Mouse (Mus musculus): Measurements from ENCODE around the gene Zc2hc1b.

Zc2hc1b gene

DNA sequence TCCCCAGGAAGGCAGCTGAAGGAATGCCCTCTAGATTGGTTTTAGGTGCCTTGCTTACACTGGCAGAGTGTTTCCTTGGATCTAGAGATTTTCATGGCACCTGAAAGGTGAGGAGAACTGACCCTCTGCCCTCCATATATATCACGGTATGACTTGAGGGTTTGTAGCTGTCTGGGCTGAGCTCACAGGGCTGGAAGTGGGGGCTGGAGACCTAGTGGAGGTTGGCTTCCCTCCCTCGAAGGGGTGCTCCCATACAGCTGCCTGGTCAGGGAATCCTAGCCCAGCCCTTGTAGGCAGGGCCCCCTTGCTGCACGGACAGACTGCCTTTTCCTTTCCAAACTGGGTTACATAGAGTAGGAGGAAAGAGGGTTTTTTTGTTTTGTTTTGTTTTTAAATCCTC is 65.0 kb downstream of the Zc2hc1b start:
- DNase-seq = no peak

DNA sequence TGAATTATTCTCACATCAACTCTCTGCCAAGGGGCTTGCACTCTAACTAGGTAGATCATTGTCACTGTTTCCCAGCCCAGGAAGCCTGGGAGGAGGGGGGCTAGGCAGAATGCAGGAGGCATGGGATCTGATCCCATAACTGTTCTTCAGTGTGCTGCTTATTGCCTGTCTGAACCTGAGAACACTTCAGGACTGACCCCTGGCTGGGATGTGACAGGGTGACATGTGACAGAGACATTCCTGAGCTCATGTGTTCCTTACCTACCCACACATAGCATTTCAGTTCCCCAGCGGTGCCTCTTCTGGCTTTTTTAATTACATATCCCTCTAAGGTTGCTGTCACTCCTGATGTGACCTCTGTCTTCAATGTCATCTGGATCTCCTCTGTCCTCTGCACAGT is 68.0 kb downstream of the Zc2hc1b start:
- no peak for DNase-seq

DNA sequence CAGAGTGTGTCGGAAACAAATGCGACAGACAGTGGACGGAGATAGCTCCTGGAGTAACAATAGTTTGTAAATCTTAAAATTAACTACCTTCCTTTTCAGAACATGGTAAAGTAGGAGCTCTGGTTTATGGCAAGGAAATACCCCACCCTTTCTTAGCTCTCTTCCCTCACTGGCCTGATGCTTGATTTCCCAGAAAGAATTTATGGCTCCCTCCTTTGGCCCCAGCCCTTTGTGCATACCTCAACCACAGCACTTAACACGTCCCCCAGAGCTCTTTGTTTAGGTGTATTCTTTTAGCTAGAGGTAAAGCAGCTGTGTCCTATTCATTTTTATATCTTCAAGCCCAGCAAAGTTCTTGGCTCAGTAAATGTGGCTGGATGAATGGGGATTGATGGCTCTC is 69.0 kb downstream of the Zc2hc1b start:
- DNase-seq = no peak

DNA sequence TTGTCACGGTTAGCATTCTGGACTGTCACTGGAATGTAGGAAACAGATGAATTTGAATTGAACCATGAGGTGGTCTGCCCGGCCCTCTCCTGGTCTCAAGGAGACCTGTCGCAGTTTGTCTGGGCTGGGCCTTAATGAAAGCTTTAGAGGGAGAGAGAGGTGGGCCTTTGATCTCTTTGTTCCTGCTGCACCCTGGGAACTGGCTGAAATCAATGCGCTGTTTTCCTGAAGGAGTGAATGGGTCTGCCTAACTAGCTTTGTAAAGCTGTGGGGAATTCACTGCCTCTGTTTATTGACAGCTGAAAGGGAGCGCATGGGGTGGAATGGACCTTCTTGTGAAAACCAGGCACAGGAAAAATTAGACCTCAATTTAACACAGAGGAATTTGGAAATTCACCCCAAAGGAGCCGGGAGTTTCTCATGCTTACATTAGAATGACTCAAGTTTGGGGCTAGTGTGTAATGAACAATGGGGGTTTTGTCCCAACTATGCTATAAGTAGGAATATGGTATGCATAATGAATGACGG is 69.7 kb downstream of the Zc2hc1b start:
- DNase-seq = no peak

DNA sequence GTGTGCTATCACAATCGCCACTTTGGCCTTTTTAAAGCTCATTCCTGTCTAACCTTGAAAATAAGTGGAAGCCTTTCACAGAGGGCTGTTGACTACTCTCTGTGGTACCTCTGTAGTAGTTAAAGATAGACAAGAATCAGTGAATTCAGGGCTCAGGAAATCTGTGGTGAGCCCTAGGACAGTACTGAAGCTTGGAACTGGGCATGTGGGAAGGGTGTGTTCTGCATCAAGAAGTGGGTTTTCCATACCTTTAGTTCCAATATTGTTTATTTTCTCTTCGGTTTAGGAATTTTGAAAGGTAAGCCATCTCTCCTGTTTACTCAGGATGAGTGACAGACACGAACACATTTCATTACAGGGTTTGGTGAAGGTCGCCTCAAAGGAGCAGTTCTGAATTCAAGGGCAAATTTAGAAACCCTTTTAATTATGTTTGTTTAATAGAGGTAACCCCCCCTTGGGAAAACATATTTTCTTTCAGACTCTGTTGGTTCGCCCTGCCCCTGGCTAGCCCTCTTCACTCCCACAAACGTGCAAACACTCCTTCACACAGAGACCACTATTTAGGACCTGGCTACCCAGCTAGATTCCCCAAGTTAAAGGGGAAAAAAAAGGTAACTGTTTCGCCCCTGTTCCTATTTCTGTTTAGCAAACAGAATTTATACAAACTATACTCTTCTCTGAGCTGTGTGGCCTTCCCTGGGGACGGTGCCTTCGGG is 70.8 kb downstream of the Zc2hc1b start:
- DNase-seq = no peak

DNA sequence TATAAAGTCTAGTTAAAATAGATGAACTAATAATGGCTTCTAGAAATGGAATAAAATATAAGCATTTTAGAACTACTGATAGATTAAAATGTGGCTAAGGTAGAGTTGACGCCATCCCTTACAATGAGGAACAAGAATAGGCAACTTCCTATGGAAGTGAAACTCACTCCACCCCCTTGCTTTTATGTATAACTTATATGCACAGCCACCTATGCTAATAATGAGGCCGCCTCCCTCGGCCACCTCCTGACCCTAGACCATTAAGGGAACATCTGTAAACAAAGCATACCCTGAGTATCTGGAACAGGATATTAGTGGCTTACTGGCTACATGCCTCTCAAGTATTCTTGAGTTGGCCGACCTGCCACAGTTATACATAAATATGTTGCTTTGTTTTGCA is 74.0 kb downstream of the Zc2hc1b start:
- no peak for DNase-seq

DNA sequence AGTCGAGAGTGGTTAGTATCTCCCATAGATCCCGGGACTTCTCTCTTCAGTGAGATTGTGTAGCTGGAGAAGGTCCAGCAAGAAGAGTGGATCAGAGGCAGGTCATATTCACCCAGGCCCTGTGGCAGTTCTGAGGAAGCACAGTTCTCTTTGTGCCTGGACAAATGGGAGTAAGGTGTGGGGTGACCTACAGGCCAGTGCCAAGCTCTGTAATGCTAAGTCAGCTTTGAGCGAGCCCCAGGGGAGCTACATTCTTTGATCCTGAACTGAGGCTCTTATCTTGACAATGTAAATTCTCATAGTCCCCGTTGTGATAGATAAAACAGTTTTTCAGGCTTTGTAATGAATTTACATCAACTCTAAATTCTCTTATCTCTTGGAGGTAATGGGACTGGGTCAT is 75.5 kb downstream of the Zc2hc1b start:
- no peak for DNase-seq

DNA sequence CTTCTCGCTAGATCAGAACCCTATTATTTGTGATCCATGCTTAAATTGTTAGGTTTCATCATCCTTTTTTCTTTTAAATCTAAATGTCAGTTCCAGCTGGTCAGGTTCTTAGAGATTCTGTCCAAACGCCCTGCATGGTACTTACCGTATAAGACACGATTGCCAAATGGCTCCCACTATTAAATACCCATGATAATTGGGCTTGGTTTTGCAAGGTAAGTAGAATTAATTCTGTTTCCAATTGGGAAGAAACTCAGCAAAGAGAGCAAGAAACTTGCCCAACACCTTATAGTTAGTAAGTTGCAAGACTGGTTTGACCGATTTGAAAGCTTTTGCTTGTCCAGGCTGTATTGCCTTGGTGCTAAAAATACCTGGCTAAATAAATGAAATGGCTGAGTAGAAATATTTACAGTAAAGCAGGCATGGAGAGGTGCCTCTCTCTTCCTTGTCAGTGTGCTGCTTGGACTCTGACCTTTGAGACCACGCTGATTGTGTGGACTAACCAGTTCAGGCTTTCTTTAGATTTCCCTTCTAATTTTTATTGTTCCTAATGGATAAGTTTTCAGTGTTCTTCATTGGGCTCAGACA is 77.7 kb downstream of the Zc2hc1b start:
- DNase-seq = no peak

Data from cerebellum, postnatal 25 days (tissue).